Mouse (Mus musculus): ENCODE measurements at regions not wholly inside any gene's neighbourhood (a gene's known extent, or its start where the extent isn't known, plus 50 kb on each side); places are given as distances from the start of the nearest gene placed in this dataset.
A peak's percentile ranks its signal among the peaks of the same experiment; 100 is the strongest.

- no peak for DNase-seq (ENCODE audit: low spot score)
Observed at GRCm38 (mm10) chr2:138820489-138820888, 564.1 kb downstream of the Btbd3 start.

- no peak for DNase-seq (ENCODE audit: low spot score)
Observed at GRCm38 (mm10) chr2:138824873-138825272, 568.5 kb downstream of the Btbd3 start.

GRCm38 (mm10) chr2:138827813-138828570 lies 571.6 kb downstream of the Btbd3 start:
- DNase-seq (ENCODE audit: low spot score): peak; percentile 13

- DNase-seq (ENCODE audit: low spot score): no peak
Observed at GRCm38 (mm10) chr2:138838846-138839245, 582.5 kb downstream of the Btbd3 start.

- no peak for DNase-seq (ENCODE audit: low spot score)
Observed at GRCm38 (mm10) chr2:138859121-138859520, 602.8 kb downstream of the Btbd3 start.

GRCm38 (mm10) chr2:138896563-138896962 lies 597.1 kb upstream of the Sptlc3 start:
- peak; percentile 17 for DNase-seq (ENCODE audit: low spot score)

- DNase-seq (ENCODE audit: low spot score): peak; percentile 55
Observed at GRCm38 (mm10) chr2:138897101-138897500, 596.6 kb upstream of the Sptlc3 start.

GRCm38 (mm10) chr2:138937165-138937564 lies 556.5 kb upstream of the Sptlc3 start:
- DNase-seq (ENCODE audit: low spot score): no peak

GRCm38 (mm10) chr2:138939367-138939766 lies 554.3 kb upstream of the Sptlc3 start:
- DNase-seq (ENCODE audit: low spot score): no peak

GRCm38 (mm10) chr2:138966110-138966790 lies 527.5 kb upstream of the Sptlc3 start:
- peak; percentile 40 for DNase-seq (ENCODE audit: low spot score)

- no peak for DNase-seq (ENCODE audit: low spot score)
Observed at GRCm38 (mm10) chr2:138974548-138974947, 519.2 kb upstream of the Sptlc3 start.

- no peak for DNase-seq (ENCODE audit: low spot score)
Observed at GRCm38 (mm10) chr2:138990031-138990430, 503.7 kb upstream of the Sptlc3 start.

GRCm38 (mm10) chr2:139032105-139032812 lies 461.5 kb upstream of the Sptlc3 start:
- no peak for DNase-seq (ENCODE audit: low spot score)

GRCm38 (mm10) chr2:139034800-139035199 lies 458.9 kb upstream of the Sptlc3 start:
- no peak for DNase-seq (ENCODE audit: low spot score)

- no peak for DNase-seq (ENCODE audit: low spot score)
Observed at GRCm38 (mm10) chr2:139041671-139042273, 451.9 kb upstream of the Sptlc3 start.

- DNase-seq (ENCODE audit: low spot score): no peak
Observed at GRCm38 (mm10) chr2:139044684-139045083, 449.0 kb upstream of the Sptlc3 start.

GRCm38 (mm10) chr2:139055249-139055648 lies 438.5 kb upstream of the Sptlc3 start:
- no peak for DNase-seq (ENCODE audit: low spot score)

GRCm38 (mm10) chr2:139069276-139069961 lies 424.3 kb upstream of the Sptlc3 start:
- DNase-seq (ENCODE audit: low spot score): no peak

- no peak for DNase-seq (ENCODE audit: low spot score)
Observed at GRCm38 (mm10) chr2:139071690-139072089, 422.0 kb upstream of the Sptlc3 start.

GRCm38 (mm10) chr2:139093487-139094066 lies 400.1 kb upstream of the Sptlc3 start:
- DNase-seq (ENCODE audit: low spot score): no peak

- no peak for DNase-seq (ENCODE audit: low spot score)
Observed at GRCm38 (mm10) chr2:139111669-139112068, 382.0 kb upstream of the Sptlc3 start.

Measured in retina, embryonic 14.5 days (tissue).